Mouse (Mus musculus) hindbrain, embryonic 10.5 days (tissue): Measurements from ENCODE around the gene Zfp91. TPM values are rescaled to one million over a fixed set of nuclear protein-coding genes. Genes with fewer than 3 reads are reported as not detected.

Source experiments
- DNase-seq: peaks from one replicate; pipeline ENCODE4 v3.0.0-alpha.2; 2017; ENCODE audit warnings: low spot score
- H3K27ac ChIP-seq: fragments of 300-500 bp; sonication (generic); 2 replicates; pipeline ENCODE4 v1.5.1; 2016; ENCODE audit warnings: mild to moderate bottlenecking, moderate library complexity
- H3K27me3 ChIP-seq: fragments of 300-500 bp; sonication (generic); 2 replicates; pipeline ENCODE4 v1.6.1; 2016; ENCODE audit warnings: mild to moderate bottlenecking; ENCODE audit not compliant: poor library complexity, insufficient read depth, severe bottlenecking
- H3K36me3 ChIP-seq: fragments of 300-500 bp; sonication (generic); 2 replicates; pipeline ENCODE4 v1.6.1; 2016; ENCODE audit warnings: mild to moderate bottlenecking, moderate library complexity
- H3K4me1 ChIP-seq: fragments of 300-500 bp; sonication (generic); replicated peaks from 2 replicates; pipeline ENCODE4 v1.6.1; 2016; ENCODE audit warnings: mild to moderate bottlenecking
- H3K4me3 ChIP-seq: fragments of 300-500 bp; sonication (generic); 2 replicates; pipeline ENCODE4 v1.5.1; 2016; ENCODE audit warnings: mild to moderate bottlenecking, moderate library complexity
- H3K9me3 ChIP-seq: fragments of 300-500 bp; sonication (generic); 2 replicates; pipeline ENCODE4 v1.6.1; 2016; ENCODE audit warnings: mild to moderate bottlenecking, moderate library complexity
- WGBS: fragments of 180-500 bp; shearing (Covaris S2); methylation state at CpG from one replicate; pipeline ENCODE4 v1.1.7; 2016; 5-methylcytosine and 5-hydroxymethylcytosine counted together
- polyA plus RNA-seq: library from polyadenylated mRNA; unstranded; fragments of >200 nt; fragmentation: Nextera tagmentation; extraction: Ambion mirVana; gene quantifications from 2 replicates; pipeline ENCODE4 v1.2.1, GENCODE M21; 2016

The Zfp91 gene
- polyA plus RNA-seq = 12.6 and 14.3 TPM in 2 replicates

GRCm38 (mm10) chr19:12795511-12796327, at the start of gene Zfp91, which contains the start of gene Lpxn:
Gene Zfp91, minus strand, starts transcription at chr19:12796126.
Gene Lpxn, plus strand, starts transcription at chr19:12796193.
- WGBS = under 1% methylated on average over 76 of the region's 76 CpGs
- Histone ChIP-seq H3K9me3 (no peaks in the 10 kb centered on the region), H3K36me3 (no peaks in the 10 kb centered on the region), H3K4me3 (peak within 1 kb of the TSS; percentile 88), H3K27ac (peak within 1 kb of the TSS; percentile 99), H3K27me3 (no peaks in the 10 kb centered on the region), H3K4me1 (peaks cover 29% of the 10 kb centered on the region)
- DNase-seq = peak; percentile 97

- no peaks in the 10 kb centered on the region for H3K27me3 ChIP-seq
- H3K9me3 ChIP-seq = no peaks in the 10 kb centered on the region
- WGBS = 85% methylated on average over 1 of the region's 1 CpGs
- no peaks in the 10 kb centered on the region for H3K4me1 ChIP-seq
- no peak overlapping the region for H3K4me3 ChIP-seq
- H3K36me3 ChIP-seq = no peaks in the 10 kb centered on the region
- no peak overlapping the region for H3K27ac ChIP-seq
- DNase-seq = no peak
Observed at GRCm38 (mm10) chr19:12838507-12838906, 42.6 kb upstream of the Zfp91 start.

- no peaks in the 10 kb centered on the region for H3K9me3 ChIP-seq
- no peak overlapping the region for H3K4me3 ChIP-seq
Observed at GRCm38 (mm10) chr19:12833625-12834024, 37.7 kb upstream of the Zfp91 start.

GRCm38 (mm10) chr19:12831559-12831958, 35.6 kb upstream of the Zfp91 start:
- Histone ChIP-seq H3K9me3 (no peaks in the 10 kb centered on the region), H3K4me3 (no peak overlapping the region), H3K27ac (no peak overlapping the region), H3K4me1 (no peaks in the 10 kb centered on the region), H3K27me3 (no peaks in the 10 kb centered on the region), H3K36me3 (no peaks in the 10 kb centered on the region)
- no peak for DNase-seq
- 73% methylated on average over 1 of the region's 1 CpGs for WGBS

More at GRCm38 (mm10) chr19:12833625-12834024, 37.7 kb upstream of the Zfp91 start:
- DNase-seq = no peak
- WGBS = 83% methylated on average over 3 of the region's 3 CpGs
- Histone ChIP-seq H3K36me3 (no peaks in the 10 kb centered on the region), H3K27me3 (no peaks in the 10 kb centered on the region), H3K4me1 (no peaks in the 10 kb centered on the region), H3K27ac (no peak overlapping the region)

- DNase-seq = no peak
- no peaks in the 10 kb centered on the region for H3K9me3 ChIP-seq
- H3K4me3 ChIP-seq = no peak overlapping the region
- H3K36me3 ChIP-seq = no peaks in the 10 kb centered on the region
- H3K27me3 ChIP-seq = no peaks in the 10 kb centered on the region
- H3K27ac ChIP-seq = no peak overlapping the region
- no peaks in the 10 kb centered on the region for H3K4me1 ChIP-seq
- 80% methylated on average over 2 of the region's 2 CpGs for WGBS
Observed at GRCm38 (mm10) chr19:12830823-12831430, 35.0 kb upstream of the Zfp91 start.

GRCm38 (mm10) chr19:12824549-12824948, 28.6 kb upstream of the Zfp91 start:
- H3K9me3 ChIP-seq = no peaks in the 10 kb centered on the region
- no peaks in the 10 kb centered on the region for H3K27me3 ChIP-seq
- H3K27ac ChIP-seq = no peak overlapping the region
- WGBS = 71% methylated on average over 4 of the region's 4 CpGs
- no peaks in the 10 kb centered on the region for H3K36me3 ChIP-seq
- no peak overlapping the region for H3K4me3 ChIP-seq
- no peak for DNase-seq
- H3K4me1 ChIP-seq = no peaks in the 10 kb centered on the region

GRCm38 (mm10) chr19:12820383-12820782, 24.5 kb upstream of the Zfp91 start:
- Histone ChIP-seq H3K27ac (no peak overlapping the region), H3K9me3 (no peaks in the 10 kb centered on the region), H3K36me3 (no peaks in the 10 kb centered on the region), H3K4me1 (no peaks in the 10 kb centered on the region), H3K27me3 (no peaks in the 10 kb centered on the region), H3K4me3 (no peak overlapping the region)
- DNase-seq = no peak
- 45% methylated on average over 4 of the region's 4 CpGs for WGBS

GRCm38 (mm10) chr19:12818507-12818906, 22.6 kb upstream of the Zfp91 start:
- DNase-seq = no peak
- Histone ChIP-seq H3K36me3 (no peaks in the 10 kb centered on the region), H3K27ac (no peak overlapping the region), H3K27me3 (no peaks in the 10 kb centered on the region), H3K4me3 (no peak overlapping the region), H3K4me1 (no peaks in the 10 kb centered on the region), H3K9me3 (no peaks in the 10 kb centered on the region)
- WGBS = 90% methylated on average over 1 of the region's 1 CpGs

- 88% methylated on average over 1 of the region's 1 CpGs for WGBS
- Histone ChIP-seq H3K27ac (no peak overlapping the region), H3K4me3 (no peak overlapping the region), H3K9me3 (no peaks in the 10 kb centered on the region), H3K36me3 (no peaks in the 10 kb centered on the region), H3K4me1 (no peaks in the 10 kb centered on the region), H3K27me3 (no peaks in the 10 kb centered on the region)
- no peak for DNase-seq
Observed at GRCm38 (mm10) chr19:12813883-12814282, 18.0 kb upstream of the Zfp91 start.

- Histone ChIP-seq H3K27ac (no peak overlapping the region), H3K4me3 (no peak overlapping the region), H3K27me3 (no peaks in the 10 kb centered on the region), H3K36me3 (no peaks in the 10 kb centered on the region), H3K4me1 (no peaks in the 10 kb centered on the region), H3K9me3 (no peaks in the 10 kb centered on the region)
- no peak for DNase-seq
- 75% methylated on average over 1 of the region's 1 CpGs for WGBS
Observed at GRCm38 (mm10) chr19:12812644-12813364, 16.9 kb upstream of the Zfp91 start.

GRCm38 (mm10) chr19:12806214-12806613, 10.3 kb upstream of the Zfp91 start:
- no peak overlapping the region for H3K4me3 ChIP-seq

GRCm38 (mm10) chr19:12805730-12806129, 9.8 kb upstream of the Zfp91 start:
- DNase-seq = no peak
- Histone ChIP-seq H3K36me3 (no peaks in the 10 kb centered on the region), H3K9me3 (no peaks in the 10 kb centered on the region), H3K27ac (no peak overlapping the region), H3K27me3 (no peaks in the 10 kb centered on the region), H3K4me1 (no peaks in the 10 kb centered on the region), H3K4me3 (no peak overlapping the region)
- WGBS = 87% methylated on average over 3 of the region's 3 CpGs

More at GRCm38 (mm10) chr19:12806214-12806613, 10.3 kb upstream of the Zfp91 start:
- no peaks in the 10 kb centered on the region for H3K9me3 ChIP-seq
- H3K27ac ChIP-seq = no peak overlapping the region
- 75% methylated on average over 2 of the region's 2 CpGs for WGBS
- no peaks in the 10 kb centered on the region for H3K27me3 ChIP-seq
- no peak for DNase-seq
- no peaks in the 10 kb centered on the region for H3K4me1 ChIP-seq
- H3K36me3 ChIP-seq = no peaks in the 10 kb centered on the region

- Histone ChIP-seq H3K36me3 (no peaks in the 10 kb centered on the region), H3K4me3 (no peak overlapping the region), H3K4me1 (no peaks in the 10 kb centered on the region), H3K27ac (no peak overlapping the region), H3K9me3 (no peaks in the 10 kb centered on the region), H3K27me3 (no peaks in the 10 kb centered on the region)
- DNase-seq = no peak
- WGBS = 82% methylated on average over 1 of the region's 1 CpGs
Observed at GRCm38 (mm10) chr19:12804237-12804636, 8.3 kb upstream of the Zfp91 start.
